Mouse (Mus musculus) urinary bladder, postnatal 36 days (tissue): ENCODE measurements at regions not wholly inside any gene's neighbourhood (a gene's known extent, or its start where the extent isn't known, plus 50 kb on each side); places are given as distances from the start of the nearest gene placed in this dataset.

Experiments used
- DNase-seq, 2 experiments: peaks; one replicate each; pipeline ENCODE4 v3.0.0; 2022; ENCODE audit warnings: low spot score in 2 of 2, mixed read lengths in 1 of 2

DNA sequence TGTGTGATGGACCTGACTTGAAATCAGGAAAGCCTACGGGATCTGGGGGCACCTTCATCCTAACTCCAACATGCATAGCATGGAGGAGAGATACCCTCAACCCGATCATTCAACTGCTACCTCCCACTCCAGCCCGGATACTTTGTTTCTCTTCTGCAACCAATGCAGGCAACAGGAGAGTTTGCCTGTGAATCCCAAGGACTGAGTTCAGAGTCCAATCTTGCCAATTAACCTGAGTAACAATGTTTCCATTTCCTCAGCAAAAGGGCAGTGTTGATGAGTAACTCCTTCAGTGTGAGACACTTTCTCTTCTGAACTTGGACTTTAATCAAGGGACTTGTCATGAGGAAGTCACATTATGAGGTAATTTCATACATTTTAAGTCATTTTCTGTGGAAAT is 129.1 kb upstream of the Gdf10 start:
- DNase-seq, result no peak

DNA sequence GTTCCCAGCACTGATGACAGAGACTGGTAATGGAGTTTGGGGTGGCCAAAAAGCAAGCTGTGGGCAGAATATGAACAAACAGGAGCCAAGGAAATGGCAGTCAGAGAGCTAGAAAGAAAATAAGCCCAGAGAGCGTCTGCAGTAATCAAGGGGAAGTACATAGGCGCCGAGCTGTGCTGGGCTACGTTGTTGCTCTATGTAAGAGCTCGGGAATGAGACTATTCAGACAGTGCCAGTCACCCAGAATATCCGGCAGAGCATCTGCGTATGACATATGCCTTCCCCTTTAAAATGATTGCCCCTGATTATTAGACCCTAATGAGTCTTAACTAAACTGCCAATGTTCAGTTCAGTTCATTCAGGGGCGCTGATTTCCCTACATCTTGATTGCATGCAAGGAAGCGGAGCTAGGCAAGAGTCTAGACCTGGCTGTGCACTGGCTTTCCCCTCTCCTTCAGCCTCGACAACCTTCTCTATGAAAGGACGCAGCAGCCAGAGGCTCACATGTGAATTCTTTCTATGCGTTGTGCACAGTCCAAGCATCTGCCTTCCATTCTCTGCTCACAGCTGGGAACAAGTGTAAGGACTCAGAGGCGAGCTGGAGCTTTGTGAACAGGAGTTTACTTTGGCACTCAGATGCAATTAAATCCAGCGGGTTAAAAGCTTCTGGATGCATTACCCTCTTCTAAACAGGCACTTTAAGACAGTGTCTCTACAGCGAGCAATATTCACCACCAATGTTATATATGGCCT is 125.7 kb upstream of the Gdf10 start:
- no peak for DNase-seq

DNA sequence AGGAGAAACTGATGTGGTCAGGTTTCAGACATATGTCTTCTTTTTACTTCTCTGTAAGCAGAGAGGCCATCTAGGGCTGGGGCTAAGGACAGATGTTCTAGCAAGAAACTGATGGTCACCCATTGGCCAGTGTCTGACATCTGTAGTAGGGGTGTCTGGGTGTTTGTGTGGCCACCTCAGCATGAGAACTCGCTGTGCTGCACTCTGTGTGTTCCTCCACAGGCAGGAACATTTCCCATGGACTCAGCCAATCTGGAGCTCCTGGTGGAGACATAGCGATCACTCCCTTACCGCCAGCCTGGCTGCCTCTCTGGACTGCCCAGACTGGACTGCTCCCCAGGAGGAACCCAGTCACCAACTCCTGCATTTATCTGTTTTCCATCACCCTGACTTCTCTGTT is 119.1 kb upstream of the Gdf10 start:
- peak in 1 of 2 experiments; percentile 9 for DNase-seq

DNA sequence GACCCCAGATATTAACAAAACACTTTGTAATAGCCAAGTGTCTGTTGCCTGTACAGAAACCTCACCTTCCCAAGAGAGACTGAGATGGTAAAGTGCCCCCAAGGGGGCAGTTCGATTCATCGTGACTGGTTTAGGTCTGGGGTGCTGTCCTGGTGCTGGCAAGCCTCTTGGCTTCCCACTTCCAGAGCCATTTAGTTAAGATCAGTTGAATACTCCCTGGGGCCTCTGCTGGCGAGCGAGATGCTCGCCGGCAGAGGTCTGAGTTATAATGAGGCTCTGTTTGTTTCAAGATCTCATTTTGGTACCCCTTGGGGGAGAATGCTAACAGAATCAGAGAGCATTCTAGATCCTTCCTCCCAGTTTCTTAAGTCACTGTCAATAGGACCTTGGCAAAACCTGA is 118.7 kb upstream of the Gdf10 start:
- no peak for DNase-seq

DNA sequence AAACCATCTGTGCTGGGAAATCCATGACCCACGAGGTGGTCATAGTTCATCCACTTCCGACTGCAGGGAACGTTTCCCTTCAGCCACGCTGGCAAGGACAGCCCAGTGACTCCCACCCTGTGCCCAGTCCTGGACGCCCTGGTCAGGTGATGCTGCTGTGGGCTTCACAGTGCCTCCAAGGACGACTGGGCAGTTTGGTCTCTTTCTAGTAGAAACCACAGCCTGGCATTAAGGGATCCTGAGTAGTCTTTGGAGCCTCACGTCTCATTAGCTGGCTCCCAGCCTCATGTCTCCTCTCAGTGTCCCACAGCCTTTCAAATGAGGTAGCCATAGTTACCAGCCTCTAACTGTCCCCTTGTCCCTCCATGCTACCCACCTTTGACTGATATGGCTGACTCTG is 116.2 kb upstream of the Gdf10 start:
- DNase-seq, result no peak

DNA sequence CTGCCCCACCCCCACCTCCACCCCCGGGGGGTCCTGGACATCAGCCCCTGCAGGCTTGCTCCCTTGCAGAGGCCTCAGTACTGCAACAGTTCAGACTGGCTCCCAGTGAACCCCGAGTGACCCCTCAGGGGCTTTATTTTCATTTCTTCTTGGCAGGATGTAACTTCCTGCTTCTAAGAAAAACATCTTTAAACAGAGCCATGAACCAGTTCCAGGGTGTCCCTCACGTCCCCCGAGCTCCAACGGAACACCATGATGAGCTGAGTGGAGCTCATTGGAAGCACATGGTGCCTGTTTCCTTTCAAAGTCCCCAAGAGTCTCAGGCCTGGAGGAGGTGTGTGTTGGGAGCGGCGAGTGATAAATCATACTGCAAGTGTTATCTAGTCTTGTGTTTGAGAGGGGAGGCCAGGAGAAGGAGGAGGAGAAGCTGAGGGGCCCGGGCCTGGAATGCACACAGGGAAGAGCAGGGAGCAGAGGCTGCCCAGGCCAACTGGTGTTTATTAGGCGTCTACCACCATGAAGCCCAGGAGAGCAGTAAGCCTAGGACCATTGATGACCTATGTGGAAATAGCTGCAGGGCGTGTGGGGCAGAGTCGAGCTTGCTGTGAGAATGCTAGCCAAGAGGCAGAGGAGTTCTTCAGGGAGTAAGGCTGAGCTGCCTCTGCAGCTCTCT is 114.7 kb upstream of the Gdf10 start:
- peak in 1 of 2 experiments; percentile 36 for DNase-seq

DNA sequence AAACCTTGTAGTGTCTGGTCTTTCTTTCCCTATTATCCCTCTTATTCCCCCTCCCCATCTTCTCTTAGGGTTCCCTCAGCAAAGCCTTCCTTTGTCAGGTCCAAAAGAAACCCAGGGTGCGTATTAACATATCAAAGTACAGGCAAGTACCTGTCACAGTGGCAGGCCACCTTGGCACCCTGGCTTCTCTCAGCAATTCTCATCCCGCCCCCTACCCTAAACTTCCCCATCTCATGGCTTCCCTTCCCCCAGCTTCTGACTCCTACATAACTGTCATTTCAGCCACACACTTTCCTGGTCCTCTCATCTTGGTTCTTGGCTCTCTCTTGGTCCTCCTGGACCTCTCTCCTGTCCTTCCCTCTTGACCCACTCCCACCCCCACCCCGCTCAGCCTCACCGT is 112.8 kb upstream of the Gdf10 start:
- no peak for DNase-seq

DNA sequence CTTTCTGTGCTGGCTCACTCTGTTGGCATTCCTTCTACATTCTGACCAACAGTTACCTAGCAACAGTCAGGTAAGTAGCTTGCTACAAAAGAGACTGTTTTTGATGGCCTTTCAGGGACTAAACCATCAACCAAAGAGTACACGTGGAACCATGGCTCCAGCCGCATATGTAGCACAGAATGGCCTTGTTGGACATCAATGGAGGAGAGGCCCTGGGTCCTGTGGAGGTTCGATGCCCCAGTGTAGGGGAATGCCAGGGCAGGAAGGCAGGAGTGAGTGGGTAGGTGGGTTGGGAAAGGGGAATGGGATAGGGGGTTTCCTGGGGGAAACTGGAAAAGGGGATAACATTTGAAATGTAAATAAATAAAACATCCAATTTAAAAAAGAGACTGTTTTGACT is 112.1 kb upstream of the Gdf10 start:
- DNase-seq, result no peak

DNA sequence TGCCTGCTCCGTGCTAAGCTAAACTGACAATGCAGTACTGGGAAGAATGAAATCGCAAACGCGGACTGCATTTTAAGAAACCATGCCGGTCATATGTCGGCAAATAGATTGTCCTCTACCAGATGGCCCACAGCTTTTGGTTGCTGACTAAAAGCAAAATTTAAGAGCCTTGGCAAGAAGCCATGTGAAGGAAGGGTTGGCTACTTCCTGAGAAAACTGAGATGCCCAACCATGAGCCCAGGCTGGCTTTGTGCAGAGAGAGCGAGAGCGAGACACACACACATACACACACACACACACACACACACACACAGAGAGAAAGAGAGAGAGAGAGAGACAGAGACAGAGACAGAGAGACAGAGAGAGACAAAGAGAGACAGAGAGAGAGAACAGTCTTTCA is 111.1 kb upstream of the Gdf10 start:
- no peak for DNase-seq

DNA sequence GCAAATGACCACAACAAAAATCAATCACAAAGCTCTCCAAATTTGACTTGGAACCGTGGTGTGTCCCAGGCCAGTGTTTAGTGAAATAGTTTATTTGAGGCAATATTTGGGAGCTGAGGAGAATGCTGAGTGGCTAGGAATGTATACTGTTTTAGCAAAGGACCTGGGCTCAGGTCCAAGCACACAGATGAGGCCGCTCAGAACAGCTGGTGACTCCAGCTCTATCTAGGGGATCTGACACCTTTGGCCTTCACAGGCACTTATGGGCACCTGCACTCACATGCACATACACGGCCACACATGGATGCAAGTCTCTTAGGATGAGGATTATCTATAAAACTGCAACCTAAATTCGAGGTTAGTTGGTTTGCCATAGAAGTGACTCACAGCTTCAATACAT is 110.6 kb upstream of the Gdf10 start:
- DNase-seq, result no peak

DNA sequence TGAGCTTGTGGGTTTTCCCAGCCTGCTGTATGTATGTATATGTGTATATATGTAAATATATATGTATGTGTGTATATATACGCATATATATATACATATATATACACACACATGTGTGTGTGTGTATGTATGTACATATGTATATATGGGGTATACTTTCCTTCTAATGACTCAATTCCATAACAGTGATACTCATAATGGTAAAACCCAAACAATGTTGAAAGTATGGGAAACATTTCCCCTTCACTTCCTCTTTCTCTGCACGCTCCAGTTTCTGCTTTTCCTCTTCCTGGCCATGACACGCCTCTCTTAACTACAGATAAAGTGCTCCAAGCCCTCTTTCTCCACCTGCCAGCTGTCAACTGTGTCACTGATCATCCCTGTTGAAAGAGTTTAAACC is 110.1 kb upstream of the Gdf10 start:
- no peak for DNase-seq

DNA sequence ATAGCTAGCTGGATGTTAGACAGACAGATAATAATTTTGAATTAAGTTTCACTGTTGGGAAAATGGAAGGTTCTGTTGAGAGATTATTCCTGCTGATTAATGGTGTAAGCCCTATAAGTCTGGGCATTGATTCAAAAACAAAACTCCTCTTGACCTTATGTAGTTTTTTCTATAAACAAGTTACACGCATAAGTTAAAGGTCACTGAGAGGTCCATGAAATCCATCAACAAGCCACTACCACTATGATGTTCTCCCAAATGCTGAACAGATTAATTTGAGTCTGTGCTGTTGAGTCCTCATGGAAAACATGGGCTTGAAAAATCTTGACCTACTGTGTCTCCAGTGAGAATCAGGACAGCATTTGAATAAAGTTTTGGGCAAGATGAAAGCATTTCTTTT is 109.3 kb upstream of the Gdf10 start:
- DNase-seq, result no peak

DNA sequence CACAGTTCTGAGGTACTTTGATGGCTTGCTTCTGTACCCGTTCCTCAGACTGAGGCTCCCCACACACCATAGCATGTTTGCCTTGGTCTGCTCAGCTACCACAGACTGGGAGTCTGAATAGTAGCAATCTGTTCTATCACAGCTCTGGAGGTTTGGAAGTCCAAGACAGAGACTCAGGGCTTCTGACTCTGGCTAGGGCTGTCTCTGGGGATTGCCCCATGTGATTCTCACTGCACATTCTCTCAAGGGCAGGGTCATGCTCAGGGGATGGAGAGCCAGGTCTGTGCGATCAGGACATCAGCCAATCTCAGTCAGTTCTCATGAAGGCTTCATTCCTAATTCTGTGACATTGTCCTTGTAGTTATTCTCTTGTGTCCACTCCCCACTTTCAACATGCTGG is 108.8 kb upstream of the Gdf10 start:
- no peak for DNase-seq

DNA sequence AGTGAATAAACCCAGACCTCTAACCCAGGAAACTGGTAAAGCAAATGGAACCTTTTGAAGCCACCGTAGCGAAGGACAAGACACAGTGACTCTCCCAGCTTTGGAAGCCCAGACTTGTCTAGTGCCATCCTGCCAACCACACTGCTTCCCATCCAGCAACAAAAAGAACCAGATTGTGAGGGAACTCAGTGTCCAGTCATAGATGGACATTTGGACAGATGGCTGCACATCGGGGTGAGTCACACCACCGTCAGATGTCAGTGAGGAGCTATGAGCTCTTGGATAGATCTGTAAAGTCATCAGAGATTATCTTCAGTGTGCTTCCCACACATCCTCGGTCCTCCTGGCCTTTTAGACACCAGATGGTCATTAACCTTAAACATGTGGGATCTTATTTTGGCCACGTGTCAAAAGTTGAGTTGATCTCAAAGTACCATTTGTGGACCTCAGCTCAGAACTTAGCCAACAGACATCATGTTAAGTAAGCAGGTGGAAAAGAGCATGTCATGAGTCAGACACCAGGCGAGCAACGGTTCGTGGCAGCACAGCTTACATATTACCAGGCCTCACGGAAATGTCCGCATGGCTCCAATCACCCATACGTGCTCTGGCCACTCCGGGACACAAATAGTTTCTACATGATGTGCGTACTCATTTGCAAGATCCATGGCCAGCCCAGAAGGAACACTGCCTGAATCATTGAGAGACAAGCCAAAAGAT is 102.7 kb upstream of the Gdf10 start:
- no peak for DNase-seq

DNA sequence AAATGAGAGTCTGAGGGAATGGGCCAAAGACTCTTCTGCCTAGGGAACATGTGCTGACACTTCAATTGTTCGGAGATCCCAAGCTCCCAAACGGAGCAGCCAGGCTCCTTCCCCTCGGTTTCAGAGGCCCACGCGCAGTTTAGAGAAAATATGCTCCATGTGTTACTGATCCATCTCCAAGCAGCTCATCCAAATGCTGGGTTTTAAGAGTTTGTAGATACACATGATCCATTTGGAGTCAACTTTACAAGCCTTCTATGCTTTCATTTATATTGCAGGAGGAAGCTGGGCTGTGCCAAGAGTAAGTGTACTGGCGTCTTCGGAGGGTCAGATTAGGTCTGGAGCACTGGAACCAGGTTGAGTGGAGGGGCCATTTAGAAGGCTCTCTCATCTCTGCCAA is 102.0 kb upstream of the Gdf10 start:
- DNase-seq, result no peak

DNA sequence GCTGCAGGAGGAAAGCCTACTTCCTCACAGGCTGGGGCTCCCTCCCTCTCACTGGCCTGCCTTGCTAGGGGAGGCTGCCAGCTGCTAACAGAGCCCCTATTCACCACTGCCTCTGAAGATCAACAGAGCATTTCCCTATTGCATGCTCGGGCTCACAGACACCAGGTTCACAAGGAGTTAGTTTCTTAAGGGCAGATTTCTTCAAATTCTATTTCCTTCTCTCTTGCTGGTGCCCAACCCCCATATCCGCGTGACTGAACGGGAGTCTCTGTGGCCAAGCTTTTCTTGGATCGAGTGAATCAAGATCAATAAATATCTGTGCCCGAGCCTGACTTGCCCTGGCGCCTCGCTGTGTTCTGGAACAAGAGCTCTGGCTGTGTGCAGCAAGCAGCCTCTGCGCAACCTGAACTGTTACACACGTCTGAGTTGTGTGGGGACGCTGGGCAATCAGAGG is 98.9 kb upstream of the Gdf10 start:
- DNase-seq, result no peak

DNA sequence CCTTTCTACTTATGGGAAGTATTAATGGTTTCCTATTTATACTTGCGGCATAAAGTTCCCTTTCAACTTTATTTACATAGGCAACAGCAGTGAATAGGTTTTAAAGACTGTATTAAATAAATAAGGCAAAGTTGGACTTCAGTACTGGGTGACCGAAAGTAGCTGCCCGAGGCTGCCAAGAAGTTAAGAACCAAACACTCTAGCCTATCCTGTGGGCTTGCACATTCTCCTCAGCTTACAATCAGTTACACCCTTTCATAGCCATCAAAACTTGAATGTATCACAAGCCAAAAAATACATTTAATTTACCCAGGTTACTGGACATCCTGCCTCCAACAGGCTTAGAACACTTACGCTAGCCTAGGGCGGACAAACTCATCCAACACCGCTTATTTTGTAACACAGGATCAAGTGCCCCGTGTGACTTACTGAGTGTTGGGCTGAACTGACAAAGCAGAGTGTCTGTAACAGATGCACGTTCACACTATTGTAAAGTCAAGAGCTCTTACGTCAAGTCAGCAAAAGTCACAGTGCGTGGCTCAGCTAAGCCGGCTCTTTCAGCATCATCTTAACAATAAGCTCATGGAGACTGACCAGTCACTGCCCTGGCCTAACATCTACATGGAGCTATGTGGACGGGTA is 97.3 kb upstream of the Gdf10 start:
- DNase-seq, result no peak

DNA sequence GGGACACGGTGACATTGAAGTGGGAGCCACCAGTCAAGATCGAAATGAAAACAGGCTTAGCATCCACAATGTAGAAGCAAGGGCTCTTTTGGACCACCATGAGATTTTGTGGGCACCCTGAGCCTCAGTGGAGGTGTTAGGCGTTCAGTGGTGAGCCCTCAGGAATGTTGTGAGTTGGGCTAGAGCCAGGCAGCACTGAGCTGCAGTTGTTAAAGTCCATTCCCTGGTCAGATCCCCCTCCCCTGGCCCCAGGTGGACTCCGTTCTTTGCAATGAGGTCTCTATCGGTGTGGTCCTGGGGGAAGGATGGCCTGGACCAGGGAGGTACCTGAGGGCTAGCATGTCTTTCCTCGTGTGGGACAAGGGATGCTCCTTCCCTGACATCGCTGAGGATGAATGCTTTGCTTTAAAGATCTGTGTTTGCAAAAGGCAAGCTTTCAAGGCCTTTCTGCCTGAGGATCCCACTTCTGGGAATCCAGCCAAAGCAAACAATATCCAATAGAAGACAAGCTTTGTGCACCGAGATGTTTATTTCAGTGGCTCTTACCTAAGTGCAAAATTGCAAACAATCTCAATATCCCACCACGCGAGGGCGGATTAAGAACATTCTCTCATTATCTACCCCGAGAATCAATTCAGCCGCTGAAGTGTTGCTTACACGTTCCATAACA is 90.6 kb upstream of the Gdf10 start:
- DNase-seq, result no peak

DNA sequence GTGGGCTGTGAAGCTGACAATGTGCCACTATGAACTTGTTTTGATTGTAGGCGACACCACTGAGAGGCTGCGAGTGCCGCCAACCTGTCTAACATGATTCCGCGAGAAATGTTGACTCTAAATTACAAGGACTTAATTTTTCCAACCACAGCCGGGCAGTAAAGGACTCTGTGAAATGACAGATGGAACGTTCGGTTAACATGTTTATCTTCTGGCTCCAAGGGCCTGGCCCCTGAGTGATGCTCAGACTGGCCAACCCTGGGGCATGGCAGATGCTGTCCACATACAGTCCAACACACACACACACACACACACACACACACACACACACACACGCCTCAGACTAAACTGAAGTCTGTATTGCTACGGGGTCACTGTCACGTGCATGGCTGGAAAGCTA is 87.0 kb upstream of the Gdf10 start:
- no peak for DNase-seq

DNA sequence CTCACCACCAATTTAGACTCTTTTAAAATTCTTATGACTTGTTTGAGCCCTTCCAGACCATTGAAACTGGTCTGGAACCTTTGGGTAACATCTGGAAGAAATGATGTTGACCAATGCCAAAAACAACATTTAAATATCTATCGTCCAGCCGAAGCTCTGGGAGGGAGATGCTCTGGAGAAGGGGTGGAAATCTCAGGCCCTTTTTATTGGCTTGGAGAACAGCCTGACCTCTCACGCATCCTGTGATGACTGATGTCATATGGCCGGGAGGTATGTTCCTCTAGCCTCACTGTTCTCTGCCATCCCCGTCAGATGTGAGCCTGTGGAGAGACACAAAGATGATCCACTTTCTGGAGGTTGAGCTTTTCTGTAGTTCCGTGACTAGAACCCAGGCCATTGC is 81.6 kb upstream of the Gdf10 start:
- DNase-seq, result no peak

DNA sequence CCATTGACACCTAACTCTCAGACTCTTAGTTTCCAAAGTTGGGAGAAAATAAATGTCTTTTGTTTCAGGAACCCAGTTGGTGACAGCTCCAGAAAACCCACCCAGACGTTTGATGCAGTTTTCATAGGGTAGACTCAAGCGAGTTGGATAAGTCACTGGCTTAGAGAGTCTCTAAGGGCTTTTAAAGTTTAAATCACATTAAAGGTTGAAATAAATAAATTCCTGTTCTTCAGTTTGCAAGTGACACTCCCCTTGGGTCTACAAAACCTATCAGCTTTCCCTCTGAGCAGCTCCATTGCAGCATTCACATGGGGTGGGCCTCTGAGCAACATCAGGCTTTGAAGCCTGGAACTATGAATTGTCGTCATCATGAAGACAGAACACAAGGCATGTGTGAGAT is 69.9 kb upstream of the Gdf10 start:
- DNase-seq, result no peak

DNA sequence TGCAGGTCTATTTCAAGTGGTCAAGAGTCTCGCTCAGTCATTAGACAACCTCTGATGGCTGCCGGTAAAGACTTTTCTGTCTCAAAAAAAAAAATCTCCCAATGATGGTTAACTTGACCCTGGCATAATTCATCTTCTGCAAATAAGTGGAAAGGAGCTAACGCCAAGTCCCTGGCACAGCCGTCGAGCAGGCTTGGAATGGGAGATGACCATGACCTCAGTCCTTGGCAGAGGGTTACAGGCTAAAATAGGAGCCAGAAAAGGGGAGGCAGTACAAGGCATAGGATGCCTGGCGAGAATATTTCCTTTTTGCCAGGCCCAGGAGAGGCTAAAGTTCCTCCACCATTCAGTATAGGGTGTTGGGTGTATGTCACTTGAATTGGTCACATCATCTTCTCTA is 69.2 kb upstream of the Gdf10 start:
- peak in 1 of 2 experiments; percentile 31 for DNase-seq
